Mouse (Mus musculus) natural killer cell, adult 2 months (primary cell): Measurements from ENCODE around the gene Pigb.
"Not testable (repeated sequence)": the region's sequence is repeated elsewhere in the genome, so short reads cannot be mapped to it uniquely, and the experiment has no call there.

ENCODE experiments used
- DNase-seq, 2 experiments: peaks; one replicate each; pipeline ENCODE4 v3.0.0; 2022; ENCODE audit warnings: low spot score in 2 of 2

Gene Pigb

GRCm38 (mm10) chr9:73040080-73040479 is at the start of gene Pigb:
Gene Pigb, minus strand, starts transcription at chr9:73040378.
- no peak for DNase-seq

GRCm38 (mm10) chr9:73089222-73089920 is 49.2 kb upstream of the Pigb start:
- DNase-seq = peak; percentile 47 to 65

- no peak for DNase-seq
Observed at GRCm38 (mm10) chr9:73087581-73087980, 47.4 kb upstream of the Pigb start.

GRCm38 (mm10) chr9:73087121-73087520 is 46.9 kb upstream of the Pigb start:
- no peak for DNase-seq

DNA sequence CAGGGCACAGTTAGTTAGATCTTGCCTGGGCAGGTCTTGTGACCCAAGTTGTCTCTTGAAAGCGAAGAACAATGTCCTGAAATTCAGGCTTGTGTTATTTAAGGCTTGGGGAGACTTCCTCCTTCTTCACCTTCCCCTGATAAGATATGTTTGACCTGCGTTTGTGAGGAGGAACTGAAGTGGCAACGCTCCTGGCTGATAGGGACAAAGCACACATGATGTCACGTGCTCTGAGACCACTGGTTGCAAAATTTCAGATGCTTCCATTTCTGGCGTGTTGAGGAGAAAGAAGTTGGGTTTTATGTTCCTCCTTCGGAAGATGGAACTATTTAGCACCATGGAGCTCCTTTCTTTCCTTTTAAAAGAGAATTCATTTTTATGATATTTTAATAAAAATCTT is 45.7 kb upstream of the Pigb start:
- DNase-seq = no peak

DNA sequence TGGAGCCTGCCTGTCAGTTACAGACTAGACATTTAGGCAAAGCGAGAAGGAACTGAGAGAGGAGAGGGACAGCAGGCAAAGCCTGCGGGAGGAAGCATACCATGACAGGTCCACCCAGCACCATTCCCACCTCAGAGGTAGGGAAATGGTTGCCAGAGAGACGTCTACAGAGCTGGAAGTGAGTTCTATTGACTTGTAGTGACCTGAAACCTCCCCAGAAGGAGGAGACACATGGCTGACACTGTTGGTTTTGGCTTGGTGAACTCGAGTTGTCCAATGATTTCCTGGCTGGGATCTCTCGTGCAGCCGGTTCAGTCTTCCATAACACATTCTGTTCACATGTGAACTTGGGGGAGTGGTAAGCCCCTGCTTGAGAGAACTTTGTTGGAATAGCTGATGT is 43.8 kb upstream of the Pigb start:
- DNase-seq = no peak

DNA sequence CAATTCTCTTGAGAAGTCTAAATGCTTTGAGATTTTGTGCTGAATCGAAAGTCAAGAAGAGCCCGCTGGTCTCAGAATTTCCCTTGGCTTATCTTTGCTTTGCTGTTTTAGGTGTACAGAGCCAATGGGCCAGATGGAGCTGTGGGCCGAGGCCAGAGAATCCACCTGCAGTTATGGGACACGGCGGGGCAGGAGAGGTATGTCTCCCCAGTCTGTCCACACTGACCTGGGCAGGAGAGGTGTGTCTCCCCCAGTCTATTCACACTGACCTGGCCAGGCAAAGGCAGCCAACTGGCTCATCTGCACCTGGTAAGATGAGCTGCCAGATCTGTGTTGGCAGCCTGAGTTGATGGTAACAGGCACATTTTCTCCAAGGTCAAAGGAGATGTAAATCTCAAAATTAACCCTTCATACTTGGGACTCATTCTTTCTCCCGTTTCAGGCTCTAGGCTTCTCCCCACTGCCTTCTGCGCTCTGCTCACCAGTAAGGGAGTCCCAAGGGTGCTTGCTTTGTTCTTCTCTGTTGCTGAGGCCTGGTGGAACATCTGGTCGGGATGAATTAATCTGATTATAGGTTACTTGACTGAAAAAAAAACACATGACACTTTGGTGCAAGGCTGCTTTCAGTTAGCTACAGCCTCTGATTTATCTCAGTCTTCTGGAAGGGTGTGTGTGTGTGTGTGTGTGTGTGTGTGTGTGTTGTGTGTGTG is 42.3 kb upstream of the Pigb start:
- DNase-seq = no peak

- no peak for DNase-seq
Observed at GRCm38 (mm10) chr9:73079801-73080325, 39.7 kb upstream of the Pigb start.

GRCm38 (mm10) chr9:73079349-73079748 is 39.2 kb upstream of the Pigb start:
- DNase-seq = not testable (repeated sequence)

- peak in 1 of 2 experiments; percentile 37 for DNase-seq
Observed at GRCm38 (mm10) chr9:73073169-73073568, 33.0 kb upstream of the Pigb start.

DNA sequence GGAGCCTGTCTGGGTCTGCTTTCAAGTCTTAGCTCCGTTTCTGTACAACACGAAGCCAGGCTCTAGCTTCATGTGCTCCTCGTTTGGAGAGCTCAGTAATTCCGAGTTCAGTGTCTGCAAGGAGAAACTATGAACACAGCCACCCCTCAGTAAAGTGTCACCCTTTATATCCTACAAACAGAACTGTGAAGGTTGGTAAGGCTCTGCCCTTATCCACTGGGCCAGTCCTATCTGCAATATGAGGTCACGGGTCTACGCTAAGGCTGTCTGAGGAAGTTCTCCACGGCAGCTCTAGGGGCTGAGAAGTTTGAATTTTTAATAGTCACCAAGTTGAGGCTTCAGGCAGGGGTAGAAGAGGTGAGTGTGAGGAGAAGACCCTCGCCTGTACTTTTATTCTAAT is 32.2 kb upstream of the Pigb start:
- no peak for DNase-seq

DNA sequence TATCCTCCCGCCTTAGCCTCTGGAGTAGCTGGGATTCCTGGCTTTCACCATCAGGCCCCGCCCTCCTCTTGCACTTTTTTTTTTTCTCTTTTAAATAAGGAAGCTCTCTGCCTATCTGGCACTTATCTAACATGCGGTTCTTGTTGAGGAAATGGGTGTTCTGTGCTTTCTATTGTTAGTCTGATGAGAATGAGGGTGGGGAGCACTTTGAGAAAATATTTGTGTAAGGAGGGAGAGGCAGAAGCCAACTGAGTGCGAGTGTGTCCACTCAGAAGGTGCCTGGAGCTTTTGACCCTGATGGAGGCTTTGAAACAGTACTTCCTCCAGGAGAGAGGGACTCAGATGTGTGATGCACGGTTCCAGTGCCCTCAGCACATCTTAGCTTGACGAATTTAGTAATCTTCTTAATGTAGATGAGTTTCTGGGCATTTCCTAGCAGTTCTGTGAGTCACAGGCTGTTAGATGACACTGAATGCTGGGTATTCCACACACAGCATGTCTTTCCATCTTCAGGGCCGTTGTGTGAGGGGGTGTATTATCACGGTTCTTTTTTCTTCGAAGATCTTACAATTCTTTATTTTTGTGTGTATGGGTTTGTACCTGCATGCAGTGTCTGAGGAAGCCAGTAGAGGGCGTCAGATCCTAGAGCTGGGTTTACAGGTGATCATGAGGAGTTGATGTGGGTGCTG is 30.9 kb upstream of the Pigb start:
- peak in 1 of 2 experiments; percentile 44 for DNase-seq

DNA sequence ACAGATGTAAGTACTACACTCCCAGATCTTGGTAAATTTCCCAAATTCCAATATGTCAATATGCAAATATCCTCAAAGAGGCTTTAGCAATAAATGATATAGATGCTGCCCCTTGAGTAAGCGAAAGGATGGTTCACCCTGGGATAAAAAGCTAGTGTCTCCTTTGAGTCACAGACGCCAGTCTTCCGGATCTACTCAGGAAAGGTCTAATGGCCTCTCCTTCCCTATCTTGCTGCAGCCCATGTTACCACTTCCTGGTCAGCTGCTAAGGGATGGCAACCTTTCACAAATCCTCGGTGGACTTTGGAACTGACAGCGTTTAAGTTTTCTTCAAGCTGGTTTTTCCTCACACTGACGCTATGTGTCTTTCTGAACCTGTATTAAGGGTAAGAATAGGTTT is 28.5 kb upstream of the Pigb start:
- no peak for DNase-seq

- peak in 1 of 2 experiments; percentile 31 for DNase-seq
Observed at GRCm38 (mm10) chr9:73068230-73068679, 28.1 kb upstream of the Pigb start.

DNA sequence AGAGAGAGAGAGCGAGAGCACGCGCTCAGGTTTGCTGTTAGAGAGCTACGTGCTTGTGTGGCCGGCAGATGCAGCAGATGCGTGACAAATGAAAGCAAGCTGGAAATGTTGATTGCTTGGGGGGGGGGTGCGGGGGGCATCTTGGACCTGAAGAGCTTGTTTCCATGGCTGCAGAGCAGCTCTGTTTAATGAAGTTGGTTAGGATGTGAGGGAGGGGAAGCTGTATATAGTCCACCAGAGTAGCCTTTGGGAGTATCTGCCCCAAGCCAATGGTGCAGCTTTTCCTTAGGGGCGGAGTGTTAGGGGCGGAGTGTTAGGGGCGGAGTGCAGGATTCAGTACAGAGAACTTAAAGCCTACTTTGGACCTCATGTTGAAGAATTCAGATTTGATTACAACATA is 26.9 kb upstream of the Pigb start:
- no peak for DNase-seq

- no peak for DNase-seq
Observed at GRCm38 (mm10) chr9:73063621-73064290, 23.6 kb upstream of the Pigb start.

- no peak for DNase-seq
Observed at GRCm38 (mm10) chr9:73059224-73059623, 19.0 kb upstream of the Pigb start.

GRCm38 (mm10) chr9:73055441-73055911 is 15.3 kb upstream of the Pigb start:
- peak; percentile 17 to 55 for DNase-seq

GRCm38 (mm10) chr9:73050606-73051005 is 10.4 kb upstream of the Pigb start:
- DNase-seq = no peak

DNA sequence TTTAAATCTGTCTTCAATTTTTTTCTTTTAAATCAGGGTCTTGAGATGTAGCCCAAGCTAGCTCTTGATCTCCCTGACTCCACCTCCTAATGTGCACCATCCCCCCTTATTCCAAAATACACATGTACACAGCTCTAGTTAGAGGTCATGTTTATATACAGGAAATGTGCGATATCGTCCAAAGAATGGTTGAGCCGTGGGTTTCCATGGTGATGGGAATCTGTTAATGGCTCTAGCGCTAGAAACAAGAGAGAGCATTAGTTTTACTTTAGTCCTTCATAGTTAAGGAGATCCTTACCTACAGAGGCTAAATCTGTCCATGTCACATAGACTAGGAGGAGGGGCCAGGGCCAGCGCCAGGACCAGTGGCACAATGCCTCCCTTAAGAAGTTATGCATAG is 9.7 kb upstream of the Pigb start:
- DNase-seq = no peak

GRCm38 (mm10) chr9:73048927-73049326 is 8.7 kb upstream of the Pigb start:
- DNase-seq = no peak

DNA sequence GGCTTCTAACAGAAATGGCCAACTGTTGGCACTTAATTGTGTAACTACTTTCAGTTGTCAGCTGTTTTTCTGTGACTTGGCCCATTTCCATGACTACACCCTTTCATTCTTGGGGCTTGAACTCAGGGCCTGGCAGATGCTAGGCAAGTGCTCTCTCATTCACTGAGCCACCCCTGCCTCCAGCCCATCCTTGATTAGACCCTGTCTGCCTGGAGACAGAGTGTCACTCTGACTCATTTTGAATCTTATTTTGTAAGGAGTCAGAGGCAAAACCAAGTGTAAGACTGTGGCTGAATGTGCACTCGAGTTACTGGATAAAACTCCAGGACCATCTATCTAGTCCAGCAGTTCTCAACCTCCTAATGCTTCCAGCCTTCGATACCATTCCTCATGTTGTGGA is 7.7 kb upstream of the Pigb start:
- no peak for DNase-seq
